Mouse (Mus musculus) testis, adult 2 months (tissue): Measurements from ENCODE around the gene Tmem108.

Source experiments
- CTCF ChIP-seq: fragments of 200-500 bp; IDR thresholded peaks from 2 replicates; pipeline ENCODE4 v1.5.1; 2012; ENCODE audit warnings: low read depth, mild to moderate bottlenecking, inconsistent platforms, low read length, moderate library complexity; ENCODE audit not compliant: control insufficient read depth, insufficient read depth, insufficient replicate concordance
- POLR2A ChIP-seq: fragments of 200-500 bp; IDR thresholded peaks from 2 replicates; pipeline ENCODE4 v1.6.1; 2012; ENCODE audit warnings: low read depth, mild to moderate bottlenecking, inconsistent platforms, low read length, moderate library complexity; ENCODE audit not compliant: control insufficient read depth

GRCm38 (mm10) chr9:103665817-103666216 is 95.8 kb downstream of the Tmem108 start:
- no peak for TF ChIP-seq CTCF
- no peak for TF ChIP-seq POLR2A
